ENCODE assay signal across 19 mouse cellular contexts in the genomic region with DNA sequence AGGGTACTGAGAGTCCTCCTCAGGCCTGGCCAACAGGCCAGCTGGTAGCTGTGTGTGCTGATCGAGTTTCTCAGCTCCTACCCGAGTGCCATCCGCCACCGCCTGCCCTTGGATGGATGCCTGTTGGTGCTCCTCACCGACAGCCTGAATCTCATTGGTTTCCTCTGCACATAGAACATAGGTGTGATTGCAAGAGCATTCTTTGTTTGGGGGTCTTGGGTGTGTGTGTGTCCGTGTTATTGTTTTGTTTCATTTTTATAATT. TPM values are rescaled to one million over a fixed set of nuclear protein-coding genes. Genes with fewer than 3 reads are reported as not detected.
DNase-seq lines count a peak whose midpoint lies in the region; ATAC-seq and TF ChIP-seq lines count a peak whose summit lies in the region.
"Had no signal": no experiment of that assay in that cellular context is flagged by ENCODE, and none has a peak within 500 bp of the region (broad histone marks: within the 10 kb centered on the region; RNA-seq: fewer than 3 reads in every experiment).

No protein-coding gene starts in this region.

- no peak for TF ChIP-seq POLR2A in cerebellum, adult 2 months (IDR thresholded peaks at IDR 0.05; ENCODE audit: borderline replicate concordance, insufficient read depth, low read length)
- TF ChIP-seq POLR2A in lung, adult 2 months (IDR thresholded peaks at IDR 0.05; ENCODE audit: borderline replicate concordance, extremely low read depth, low read depth, low read length): no peak

- no peak for DNase-seq in heart, embryonic 10.5 days (ENCODE audit: low spot score)
- DNase-seq in heart, adult 9 months (ENCODE audit: low spot score in 2 of 2): no peak
- DNase-seq in brain, adult 2 months (ENCODE audit: low read depth, low spot score): peak; percentile 96
- peak in 1 of 2 experiments; percentile 95 for DNase-seq in cerebellum, adult 2 months
- DNase-seq in liver, embryonic 13.5 days: no peak
- no peak for DNase-seq in forebrain, embryonic 10.5 days (ENCODE audit: extremely low spot score, low spot score)
- DNase-seq in lung, adult 2 months: no peak
- DNase-seq: kidney, postnatal 25 days; lung, embryonic 14.5 days; lung, postnatal 4 days; right cerebral cortex, postnatal 14 days; thymus, postnatal 14 days had no signal

- no peak overlapping the region for H3K4me2 ChIP-seq in liver, embryonic 13.5 days
- H3K4me2 ChIP-seq: forebrain, embryonic 15.5 days; heart, embryonic 12.5 days; lung, embryonic 14.5 days; midbrain, embryonic 12.5 days had no signal

- H3K36me3 ChIP-seq in heart, embryonic 10.5 days: peaks cover 68% of the 10 kb centered on the region
- H3K36me3 ChIP-seq in liver, embryonic 13.5 days: peaks cover 78% of the 10 kb centered on the region
- peaks cover 97% of the 10 kb centered on the region for H3K36me3 ChIP-seq in forebrain, embryonic 10.5 days (replicated peaks)

- H3K27me3 ChIP-seq in heart, embryonic 10.5 days (ENCODE audit: insufficient read depth, poor library complexity, severe bottlenecking): no peaks in the 10 kb centered on the region
- no peaks in the 10 kb centered on the region for H3K27me3 ChIP-seq in cerebellum, adult 2 months (ENCODE audit: control insufficient read depth, insufficient read depth, low read length)
- no peaks in the 10 kb centered on the region for H3K27me3 ChIP-seq in liver, embryonic 13.5 days
- H3K27me3 ChIP-seq in forebrain, embryonic 10.5 days (ENCODE audit: poor library complexity, severe bottlenecking): no peaks in the 10 kb centered on the region
- H3K27me3 ChIP-seq: forebrain, embryonic 15.5 days; heart, embryonic 12.5 days; midbrain, embryonic 12.5 days had no signal

- peaks cover 26% of the 10 kb centered on the region for H3K4me1 ChIP-seq in heart, embryonic 10.5 days
- H3K4me1 ChIP-seq in cerebellum, adult 2 months (ENCODE audit: control insufficient read depth, insufficient read depth, low read length): peaks cover 24% of the 10 kb centered on the region; the same call in 1 of the 2 replicates
- H3K4me1 ChIP-seq in liver, embryonic 13.5 days (replicated peaks): peaks cover 60% of the 10 kb centered on the region
- no peaks in the 10 kb centered on the region for H3K4me1 ChIP-seq in forebrain, embryonic 10.5 days
- no peaks in the 10 kb centered on the region for H3K4me1 ChIP-seq in lung, adult 2 months (ENCODE audit: control insufficient read depth, insufficient read depth, low read length)
- H3K4me1 ChIP-seq: forebrain, embryonic 15.5 days; midbrain, embryonic 12.5 days had no signal

- H3K4me3 ChIP-seq in heart, embryonic 10.5 days: no peak overlapping the region
- H3K4me3 ChIP-seq in cerebellum, adult 2 months (replicated peaks; ENCODE audit: insufficient read depth, low read depth, low read length): no peak overlapping the region
- no peak overlapping the region for H3K4me3 ChIP-seq in liver, embryonic 13.5 days (replicated peaks)
- H3K4me3 ChIP-seq in forebrain, embryonic 10.5 days: no peak overlapping the region
- no peak overlapping the region for H3K4me3 ChIP-seq in lung, adult 2 months (replicated peaks; ENCODE audit: extremely low read depth, low read depth, low read length)
- H3K4me3 ChIP-seq: erythroblast, embryonic 14.5 days; forebrain, embryonic 15.5 days; heart, embryonic 12.5 days; midbrain, embryonic 12.5 days had no signal

- no peaks in the 10 kb centered on the region for H3K9me3 ChIP-seq in heart, embryonic 10.5 days
- H3K9me3 ChIP-seq in liver, embryonic 13.5 days (replicated peaks): no peaks in the 10 kb centered on the region
- no peaks in the 10 kb centered on the region for H3K9me3 ChIP-seq in forebrain, embryonic 10.5 days
- H3K9me3 ChIP-seq: forebrain, embryonic 15.5 days; heart, embryonic 12.5 days; midbrain, embryonic 12.5 days had no signal

- no peak for ATAC-seq in liver, embryonic 13.5 days (ENCODE audit: low read depth)
- ATAC-seq: forebrain, embryonic 15.5 days; hindbrain, embryonic 16.5 days; intestine, postnatal 0 days had no signal

- 82% methylated on average over 6 of the region's 6 CpGs for WGBS in heart, embryonic 10.5 days
- WGBS in cerebellum, adult 2 months: 15% methylated on average over 6 of the region's 6 CpGs
- 89% methylated on average over 6 of the region's 6 CpGs for WGBS in liver, embryonic 13.5 days (ENCODE audit: insufficient replicate concordance)
- WGBS in forebrain, embryonic 10.5 days: 93% methylated on average over 6 of the region's 6 CpGs
- 88% methylated on average over 6 of the region's 6 CpGs for WGBS in lung, adult 2 months

- 0 out of 2 replicates have a peak overlapping the region, but pooled peaks have one; percentile 36 for H3K27ac ChIP-seq in heart, embryonic 10.5 days
- peak overlapping the region; percentile 76 for H3K27ac ChIP-seq in cerebellum, adult 2 months (ENCODE audit: insufficient read depth, low read length)
- peak overlapping the region; percentile 82 for H3K27ac ChIP-seq in liver, embryonic 13.5 days
- H3K27ac ChIP-seq in forebrain, embryonic 10.5 days: no peak overlapping the region
- H3K27ac ChIP-seq: forebrain, embryonic 15.5 days; midbrain, embryonic 12.5 days had no signal

- TF ChIP-seq CTCF in cerebellum, adult 2 months (IDR thresholded peaks at IDR 0.05; ENCODE audit: borderline replicate concordance, insufficient read depth, low read depth, low read length): no peak
- no peak for TF ChIP-seq CTCF in lung, adult 2 months (IDR thresholded peaks at IDR 0.05; ENCODE audit: insufficient read depth, low read length)

- peak overlapping the region; percentile 52 for H3K9ac ChIP-seq in liver, embryonic 13.5 days
- H3K9ac ChIP-seq: heart, embryonic 12.5 days; lung, embryonic 14.5 days; midbrain, embryonic 12.5 days had no signal

RNA-seq across cellular contexts. Expression of a gene that starts 35.5 kb away (rescaled TPM):
- 72.4 and 74.5 TPM in 2 replicates for polyA plus RNA-seq in heart, embryonic 10.5 days (2016; fragmentation: Nextera tagmentation; extraction: Ambion mirVana)
- 23.3 and 27.8 TPM in 2 replicates for polyA plus RNA-seq in cerebellum, adult 2 months (2012; rRNA removed)
- 47.0 and 57.9 TPM in 2 replicates for polyA plus RNA-seq in liver, embryonic 13.5 days (2015; fragmentation: Nextera tagmentation; extraction: Ambion mirVana)
- 142 and 154 TPM in 2 replicates for polyA plus RNA-seq in forebrain, embryonic 10.5 days (2016; fragmentation: Nextera tagmentation; extraction: Ambion mirVana)
- polyA plus RNA-seq in lung, adult 2 months (2012; rRNA removed): 11.2 and 15.3 TPM in 2 replicates

RNA-seq across cellular contexts. Expression of a gene that starts 53.8 kb away (rescaled TPM):
- polyA plus RNA-seq in heart, embryonic 10.5 days (2016; fragmentation: Nextera tagmentation; extraction: Ambion mirVana): not detected in 2 replicates
- not detected in 2 replicates for polyA plus RNA-seq in cerebellum, adult 2 months (2012; rRNA removed)
- polyA plus RNA-seq in liver, embryonic 13.5 days (2015; fragmentation: Nextera tagmentation; extraction: Ambion mirVana): not detected in 2 replicates
- polyA plus RNA-seq in forebrain, embryonic 10.5 days (2016; fragmentation: Nextera tagmentation; extraction: Ambion mirVana): not detected in 2 replicates
- polyA plus RNA-seq in lung, adult 2 months (2012; rRNA removed): not detected in 2 replicates
- polyA plus RNA-seq: erythroblast, embryonic 14.5 days; forebrain, embryonic 15.5 days; heart, embryonic 12.5 days; hindbrain, embryonic 16.5 days; intestine, postnatal 0 days; lung, embryonic 14.5 days; midbrain, embryonic 12.5 days; neural tube, embryonic 14.5 days had no signal

RNA-seq across cellular contexts. Expression of a gene that starts 55.0 kb away (rescaled TPM):
- 78.9 and 92.6 TPM in 2 replicates for polyA plus RNA-seq in heart, embryonic 10.5 days (2016; fragmentation: Nextera tagmentation; extraction: Ambion mirVana)
- 76.9 and 91.6 TPM in 2 replicates for polyA plus RNA-seq in cerebellum, adult 2 months (2012; rRNA removed)
- polyA plus RNA-seq in liver, embryonic 13.5 days (2015; fragmentation: Nextera tagmentation; extraction: Ambion mirVana): 35.8 and 43.8 TPM in 2 replicates
- 116 and 117 TPM in 2 replicates for polyA plus RNA-seq in forebrain, embryonic 10.5 days (2016; fragmentation: Nextera tagmentation; extraction: Ambion mirVana)
- 19.8 and 32.7 TPM in 2 replicates for polyA plus RNA-seq in lung, adult 2 months (2012; rRNA removed)

RNA-seq across cellular contexts. Expression of a gene that starts 55.1 kb away (rescaled TPM):
- polyA plus RNA-seq in heart, embryonic 10.5 days (2016; fragmentation: Nextera tagmentation; extraction: Ambion mirVana): 8.8 and 14.4 TPM in 2 replicates
- polyA plus RNA-seq in cerebellum, adult 2 months (2012; rRNA removed): 103 and 114 TPM in 2 replicates
- polyA plus RNA-seq in liver, embryonic 13.5 days (2015; fragmentation: Nextera tagmentation; extraction: Ambion mirVana): 9.2 and 11.0 TPM in 2 replicates
- 12.6 and 13.6 TPM in 2 replicates for polyA plus RNA-seq in forebrain, embryonic 10.5 days (2016; fragmentation: Nextera tagmentation; extraction: Ambion mirVana)
- polyA plus RNA-seq in lung, adult 2 months (2012; rRNA removed): 5.6 and 9.9 TPM in 2 replicates
